8 mouse cellular contexts compared by ENCODE assay signal in genomic region chr5:128808547-128809182, GRCm38 (mm10).
DNase-seq lines count a peak whose midpoint lies in the region; ATAC-seq lines count a peak whose summit lies in the region.

No protein-coding gene starts in this region.

- peak; percentile 16 for DNase-seq in cerebellum, adult 11 months
- DNase-seq in cerebellum, adult 9-10 months, result no peak
- DNase-seq in liver (peak; percentile 24), ZHBTc4 (ENCODE audit: low read depth, low spot score) (peak; percentile 87)
- peak; percentile 52 for DNase-seq in limb, embryonic 10.5 days (ENCODE audit: low spot score)
- no peak for DNase-seq in ovary, postnatal 36 days (ENCODE audit: low spot score)
- no peak for DNase-seq in c-Kit-positive CD71-positive TER-119-positive erythroid progenitor cells, embryonic 14.5 days (ENCODE audit: low spot score)

- H3K9ac ChIP-seq in liver, embryonic 12.5 days, result no peak overlapping the region

- WGBS in liver, embryonic 12.5 days (ENCODE audit: insufficient replicate concordance), result 50% methylated on average over 9 of the region's 9 CpGs
- WGBS in limb, embryonic 10.5 days, result 63% methylated on average over 9 of the region's 9 CpGs

- peaks cover 10% of the 10 kb centered on the region; the same call in 1 of the 2 replicates for H3K9me3 ChIP-seq in liver, embryonic 12.5 days (replicated peaks)
- no peaks in the 10 kb centered on the region; the same call in 1 of the 2 replicates for H3K9me3 ChIP-seq in limb, embryonic 10.5 days (replicated peaks)

- no peaks in the 10 kb centered on the region for H3K36me3 ChIP-seq in liver, embryonic 12.5 days
- no peaks in the 10 kb centered on the region for H3K36me3 ChIP-seq in limb, embryonic 10.5 days

- H3K4me2 ChIP-seq in liver, embryonic 12.5 days, result no peak overlapping the region

- no peak overlapping the region for H3K4me3 ChIP-seq in liver, embryonic 12.5 days
- H3K4me3 ChIP-seq in limb, embryonic 10.5 days, result no peak overlapping the region

- no peak for ATAC-seq in liver, embryonic 12.5 days

- no peaks in the 10 kb centered on the region for H3K27me3 ChIP-seq in liver, embryonic 12.5 days (replicated peaks)
- H3K27me3 ChIP-seq in limb, embryonic 10.5 days (ENCODE audit: low read depth, poor library complexity, severe bottlenecking), result peaks cover 4% of the 10 kb centered on the region; the same call in 1 of the 2 replicates

- no peak overlapping the region for H3K27ac ChIP-seq in liver, embryonic 12.5 days
- no peak overlapping the region for H3K27ac ChIP-seq in limb, embryonic 10.5 days

- no peaks in the 10 kb centered on the region for H3K4me1 ChIP-seq in liver, embryonic 12.5 days
- H3K4me1 ChIP-seq in limb, embryonic 10.5 days, result peaks cover 9% of the 10 kb centered on the region; the same call in 1 of the 2 replicates

Comparison
In these comparisons a context has a peak if more than half of its experiments do, and no peak if none do; other contexts are left out.
1. DNase-seq: peak in cerebellum, adult 11 months (single experiment), liver (single experiment), ZHBTc4 (single experiment) and limb, embryonic 10.5 days (single experiment); none in cerebellum, adult 9-10 months (single experiment), ovary, postnatal 36 days (single experiment) and c-Kit-positive CD71-positive TER-119-positive erythroid progenitor cells, embryonic 14.5 days (single experiment).